Mouse (Mus musculus): ENCODE measurements around the gene Tdpoz2. TPM values are rescaled to one million over a fixed set of nuclear protein-coding genes. Genes with fewer than 3 reads are reported as not detected.
"Not testable (repeated sequence)": the region's sequence is repeated elsewhere in the genome, so short reads cannot be mapped to it uniquely, and the experiment has no call there.

Tdpoz2 gene
- not detected for total RNA-seq (2021)
- long read RNA-seq, experiment 1 = 0 reads
- long read RNA-seq, experiment 2 = 0 reads

DNA sequence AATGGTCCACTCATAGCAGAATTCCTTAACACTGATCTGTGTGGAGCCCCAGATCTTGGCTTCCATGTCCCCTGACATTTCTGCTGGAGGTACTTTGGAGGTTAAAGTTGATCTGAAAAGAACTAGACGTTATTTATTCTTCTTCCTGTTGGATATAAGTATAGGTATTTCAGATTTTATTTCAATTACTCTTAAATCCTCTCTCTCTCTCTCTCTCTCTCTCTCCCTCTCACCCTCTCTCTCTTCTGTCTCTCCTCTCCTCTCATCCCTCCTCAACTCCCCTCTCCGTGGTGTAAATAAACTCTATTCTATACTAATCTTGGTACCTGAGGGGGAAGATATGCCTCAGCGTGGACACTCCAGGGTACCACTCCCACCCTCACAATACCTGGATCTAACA is at the start of gene Tdpoz2:
Tdpoz2 (minus strand) TSS at position 101 of the 400 bp plus-strand sequence.
- DNase-seq (ENCODE audit: low spot score in 2 of 2) = no peak

DNA sequence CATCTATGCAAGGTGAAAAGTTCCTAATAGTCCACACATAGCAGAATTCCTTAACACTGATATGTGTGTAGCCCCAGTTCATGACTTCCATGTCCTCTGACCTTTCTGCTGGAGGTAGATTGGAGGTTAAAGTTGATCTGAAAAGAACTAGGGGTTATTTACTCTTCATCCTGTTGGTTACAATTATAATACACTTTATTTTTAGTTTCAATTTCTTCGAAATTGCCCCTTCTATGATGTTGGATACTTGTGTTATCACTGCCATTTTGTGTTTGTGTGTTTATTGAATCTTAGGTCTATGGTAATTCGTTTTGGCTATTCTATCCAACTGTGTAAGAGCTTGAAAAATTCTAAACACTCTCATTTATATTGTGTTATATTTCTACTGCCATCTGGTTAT is 40.5 kb upstream of the Tdpoz2 start, which contains the start of gene Gm37596:
Gm37596 (minus strand) TSS at position 101 of the 400 bp plus-strand sequence.
- DNase-seq (ENCODE audit: low spot score in 2 of 2) = not testable (repeated sequence)

DNA sequence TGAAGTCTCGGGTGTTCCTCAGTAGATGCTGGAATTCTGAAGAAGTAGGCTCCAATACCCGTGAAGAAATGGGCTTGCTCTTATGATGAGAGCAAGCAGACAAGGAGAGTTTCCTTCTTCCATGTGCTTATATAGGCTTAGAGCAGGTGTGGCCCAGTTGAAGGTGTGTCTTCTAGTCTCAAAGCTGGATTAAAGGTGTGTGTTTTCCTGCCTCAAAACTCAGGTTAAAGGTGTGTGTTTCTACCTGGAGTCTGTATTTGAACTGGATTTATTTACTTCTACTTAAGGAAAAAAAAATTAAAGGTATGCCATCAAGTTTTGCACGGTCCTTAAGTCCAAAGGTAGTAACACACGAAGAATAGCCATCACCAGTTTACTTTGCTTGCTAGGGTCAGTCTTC is 23.7 kb upstream of the Tdpoz2 start, which contains the start of gene Tdpoz1:
Tdpoz1 (minus strand) TSS at position 101 of the 400 bp plus-strand sequence.
- DNase-seq (ENCODE audit: low spot score in 2 of 2) = not testable (repeated sequence)

- not testable (repeated sequence) for DNase-seq (ENCODE audit: low spot score in 2 of 2)
Observed at GRCm38 (mm10) chr3:93670805-93671503, 18.5 kb upstream of the Tdpoz2 start.

- DNase-seq (ENCODE audit: low spot score in 2 of 2) = no peak
Observed at GRCm38 (mm10) chr3:93654260-93654659, 1.8 kb upstream of the Tdpoz2 start.

DNA sequence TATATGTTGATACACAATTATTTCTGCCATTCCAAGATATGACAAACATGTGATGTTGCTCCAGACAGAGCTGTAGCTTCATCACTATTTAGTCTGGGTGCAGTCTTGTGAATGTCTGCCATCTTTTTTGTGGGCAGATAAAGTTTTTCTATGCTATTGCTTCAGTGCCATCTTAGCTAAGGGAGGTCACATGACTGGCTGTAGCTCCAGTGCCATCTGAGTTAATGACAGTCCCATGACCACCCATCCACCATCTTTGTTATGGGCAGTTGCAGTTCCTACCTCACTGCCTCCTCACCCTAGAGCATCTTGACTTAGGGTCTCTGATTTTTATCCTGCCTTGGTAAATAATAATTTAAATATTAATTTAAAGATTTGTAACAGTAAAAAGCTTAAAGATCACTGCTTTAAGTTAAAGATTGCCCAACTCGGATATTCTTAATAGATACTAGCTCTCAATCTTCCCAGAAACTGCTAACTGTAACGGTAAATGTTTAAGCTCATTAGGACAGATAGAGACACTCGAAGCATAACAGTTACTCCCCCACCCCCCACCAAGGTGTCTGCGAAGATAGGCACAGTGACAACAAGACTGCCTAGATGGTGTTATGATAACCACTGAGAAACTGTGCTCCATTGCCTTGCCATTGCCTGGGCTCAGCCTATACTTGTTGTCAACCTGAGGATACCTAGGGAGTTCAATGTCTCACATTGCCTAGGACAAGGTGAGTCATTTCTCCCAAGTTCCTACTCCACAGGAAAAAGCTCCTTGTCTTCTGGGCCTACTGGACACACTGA is 21.4 kb downstream of the Tdpoz2 start:
- not testable (repeated sequence) for DNase-seq (ENCODE audit: low spot score in 2 of 2)

DNA sequence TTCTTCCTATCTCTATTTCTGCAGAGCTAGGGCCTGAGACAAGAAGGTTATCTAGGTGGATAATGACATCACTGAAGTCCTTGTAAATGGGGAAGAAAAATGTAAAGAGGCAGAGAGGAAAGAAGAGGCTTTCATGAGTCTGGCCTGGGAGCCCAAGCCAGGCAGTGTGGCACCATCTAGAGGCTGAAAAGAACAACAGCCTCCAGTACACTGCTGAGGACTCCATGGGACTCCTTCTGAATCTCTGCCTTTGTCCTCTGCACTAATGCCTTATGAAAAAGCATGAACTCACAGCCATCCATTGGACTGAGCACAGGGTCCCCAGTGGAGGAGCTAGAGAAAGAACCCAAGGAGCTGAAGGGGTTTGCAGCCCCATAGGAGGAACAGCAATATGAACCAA is 43.5 kb downstream of the Tdpoz2 start:
- DNase-seq (ENCODE audit: low spot score in 2 of 2) = not testable (repeated sequence)

- DNase-seq (ENCODE audit: low spot score in 2 of 2) = no peak
Observed at GRCm38 (mm10) chr3:93601903-93602302, 50.6 kb downstream of the Tdpoz2 start.

Other genes starting within 250 kb of the Tdpoz2 start
- 1 to 10 TPM in 1 of 2 experiments, under 1 TPM in 1; 0.10 to 1.0 TPM for gene Tchh, start 210.4 kb downstream of the Tdpoz2 start, total RNA-seq (2021)
- 1 to 10 TPM in 1 of 2 experiments, not detected in 1; 1.3 TPM for gene Tchhl1, start 183.9 kb downstream of the Tdpoz2 start, total RNA-seq (2021)
- gene S100a11, start 132.2 kb downstream of the Tdpoz2 start, total RNA-seq (2021) = 100 to 1,000 TPM; 207 to 349 TPM
- gene S100a10, start 97.6 kb downstream of the Tdpoz2 start, total RNA-seq (2021) = 100 to 1,000 TPM; 159 to 177 TPM
- not detected for gene Tdpoz1, start 23.6 kb upstream of the Tdpoz2 start, total RNA-seq (2021)
- not detected for gene Gm37596, start 40.4 kb upstream of the Tdpoz2 start, total RNA-seq (2021)
- not detected for gene Gm5773, start 120.3 kb upstream of the Tdpoz2 start, total RNA-seq (2021)
- not detected for gene Tdpoz4, start 143.7 kb upstream of the Tdpoz2 start, total RNA-seq (2021)
- gene Tdpoz3, start 173.3 kb upstream of the Tdpoz2 start, total RNA-seq (2021) = not detected